Mouse (Mus musculus) thymus, adult 2 months (tissue): ENCODE measurements around the gene Tmem120b.

Experiments
- CTCF ChIP-seq: fragments of 200-500 bp; IDR thresholded peaks from 2 replicates; pipeline ENCODE4 v1.5.1; 2012; ENCODE audit warnings: mild to moderate bottlenecking, control low read depth, low read length, moderate library complexity, borderline replicate concordance; ENCODE audit not compliant: control insufficient read depth, poor library complexity, insufficient read depth; ENCODE audit errors: extremely low read depth
- POLR2A ChIP-seq: fragments of 200-500 bp; IDR thresholded peaks from 2 replicates; pipeline ENCODE4 v1.6.1; 2012; ENCODE audit warnings: mild to moderate bottlenecking, low read length, control low read depth, moderate library complexity; ENCODE audit not compliant: control insufficient read depth, poor library complexity, insufficient read depth; ENCODE audit errors: extremely low read depth

DNA sequence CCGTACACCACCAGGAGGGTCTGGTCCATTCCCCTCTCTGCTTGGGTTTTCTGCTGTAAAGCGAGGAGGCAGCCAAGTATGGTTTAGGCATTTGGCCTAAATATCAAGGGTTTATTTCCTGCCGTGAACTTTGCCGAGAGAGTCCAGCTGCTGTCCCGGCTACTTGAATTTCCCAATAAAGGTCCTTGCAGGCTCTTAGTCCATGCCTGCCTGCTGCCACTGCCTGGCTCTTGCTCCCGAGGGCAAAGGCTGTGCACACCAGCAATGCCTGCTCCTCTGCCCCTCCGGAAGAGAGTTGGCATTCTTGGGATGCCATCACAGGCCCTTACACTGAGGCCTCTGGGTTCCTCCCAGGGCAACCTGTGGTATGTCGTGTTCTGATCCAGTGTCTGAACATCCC, 35.3 kb downstream of the Tmem120b start:
- TF ChIP-seq POLR2A, result no peak
- no peak for TF ChIP-seq CTCF
